Mouse (Mus musculus): ENCODE measurements at regions not wholly inside any gene's neighbourhood (a gene's known extent, or its start where the extent isn't known, plus 50 kb on each side); places are given as distances from the start of the nearest gene placed in this dataset.

DNA sequence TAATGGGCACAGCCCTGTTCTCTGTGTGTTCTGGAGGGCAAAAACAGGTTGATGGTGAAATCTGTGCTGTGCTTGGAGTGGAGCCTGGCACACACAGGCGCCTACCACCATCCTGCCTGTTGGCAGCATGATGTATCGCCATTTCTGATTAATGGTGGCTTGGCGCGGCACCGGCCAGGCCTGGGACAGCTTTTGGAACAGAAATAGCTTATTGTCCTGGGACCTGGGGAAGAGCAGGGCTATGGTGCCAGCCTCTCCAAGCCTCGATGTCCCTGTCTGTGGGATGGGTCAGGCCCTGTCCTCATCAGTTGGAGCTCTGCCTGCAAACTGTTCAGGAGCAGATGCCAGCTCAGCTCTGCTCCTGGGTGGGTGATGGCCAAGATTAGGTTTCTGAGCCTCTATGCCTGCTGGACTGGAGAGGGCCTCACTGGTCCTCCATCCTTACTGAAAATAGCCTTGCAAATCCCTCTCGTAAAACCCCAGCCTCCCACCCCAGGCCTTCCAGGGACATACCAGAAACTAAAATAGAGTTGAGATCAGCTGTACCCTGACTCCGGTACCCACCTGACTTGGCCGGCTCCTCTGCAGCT is 115.4 kb downstream of the Mn1 start:
- TF ChIP-seq CTCF (IDR thresholded peaks at IDR 0.05; ENCODE audit: borderline replicate concordance, insufficient read depth, low read depth, low read length) = no peak
- TF ChIP-seq POLR2A (IDR thresholded peaks at IDR 0.05; ENCODE audit: borderline replicate concordance, insufficient read depth, low read length) = no peak
